Mouse (Mus musculus) liver (tissue): ENCODE measurements around the gene Lekr1.
A peak's percentile ranks its signal among the peaks of the same experiment; 100 is the strongest.
"Not testable (repeated sequence)": the region's sequence is repeated elsewhere in the genome, so short reads cannot be mapped to it uniquely, and the experiment has no call there.

Experiments used
- DNase-seq: peaks from one replicate; pipeline ENCODE4 v3.0.0-alpha.2; 2020; ENCODE audit warnings: mixed read lengths

The Lekr1 gene

DNA sequence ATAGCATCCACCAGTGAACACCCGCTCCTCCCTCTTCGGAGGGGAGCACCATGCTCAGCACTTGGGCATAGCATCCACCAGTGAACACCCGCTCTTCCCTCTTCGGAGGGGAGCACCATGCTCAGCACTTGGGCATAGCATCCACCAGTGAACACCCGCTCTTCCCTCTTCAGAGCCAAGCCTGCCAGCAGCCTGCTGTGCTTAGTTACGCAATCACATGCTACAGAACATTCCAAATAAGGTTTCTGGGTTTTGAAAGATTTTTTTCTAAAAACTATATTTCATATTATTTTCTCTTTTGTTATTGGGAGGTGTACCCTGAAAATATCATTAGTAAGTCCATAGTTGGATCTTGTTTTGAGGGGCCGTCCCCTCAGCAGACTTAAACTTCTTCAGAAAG lies 103.6 kb downstream of the Lekr1 start:
- not testable (repeated sequence) for DNase-seq

DNA sequence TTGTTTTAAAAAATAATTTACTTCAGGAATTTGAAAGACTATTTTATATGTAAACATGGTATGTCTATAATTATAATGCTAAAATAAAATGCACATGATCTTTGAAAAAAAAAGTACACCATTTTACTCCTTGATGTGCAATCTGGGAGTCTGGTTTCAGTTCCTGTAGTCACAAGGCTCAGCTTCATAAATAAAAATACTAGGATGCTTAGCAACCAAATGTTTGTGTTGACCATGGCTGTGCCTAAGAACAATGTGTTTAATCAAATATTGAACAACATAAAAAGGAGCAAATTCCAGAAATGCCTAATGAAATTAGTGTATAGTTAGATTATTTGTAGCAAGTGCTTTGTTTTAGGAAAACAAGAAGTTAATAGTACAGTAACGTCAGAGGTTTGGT lies 107.9 kb downstream of the Lekr1 start:
- no peak for DNase-seq

DNA sequence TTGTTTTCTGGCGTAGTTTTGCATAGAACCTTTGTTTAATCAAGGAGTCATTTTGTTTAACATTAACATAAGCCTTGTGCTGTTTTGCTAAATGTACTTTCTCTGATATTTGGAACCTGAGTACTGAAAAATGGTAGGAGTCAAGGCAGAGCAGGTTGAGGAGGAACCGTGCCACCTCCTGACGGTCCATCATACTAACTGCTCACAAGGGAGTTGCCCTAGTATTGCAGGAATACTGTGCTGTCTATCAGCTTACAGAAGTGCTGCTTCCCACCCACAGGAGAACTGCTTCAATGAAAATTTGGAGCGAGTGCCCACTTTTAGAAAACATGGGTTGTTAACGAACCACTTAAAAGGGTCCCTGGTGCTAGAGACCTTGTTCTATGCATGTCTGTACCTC lies 109.1 kb downstream of the Lekr1 start:
- DNase-seq: no peak

DNA sequence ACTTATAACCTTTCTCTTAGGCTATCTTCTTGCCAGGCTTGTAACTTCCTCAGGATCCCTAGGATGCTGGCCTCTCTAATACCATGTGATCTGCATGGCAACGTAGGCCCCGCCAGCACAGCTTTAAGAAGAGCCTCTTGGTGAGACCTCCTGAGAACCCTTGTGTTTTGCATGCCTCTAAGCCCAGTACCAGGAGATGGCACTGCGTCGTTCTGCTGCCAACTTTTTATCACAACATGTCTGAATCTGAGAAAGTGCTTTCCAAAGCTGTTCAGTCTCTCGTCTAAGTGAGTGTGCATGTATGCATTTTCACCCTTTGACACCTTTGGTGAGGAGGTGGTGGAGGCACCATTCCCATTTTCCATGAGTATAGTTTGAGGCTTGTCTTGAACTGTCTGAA lies 116.2 kb downstream of the Lekr1 start:
- DNase-seq: no peak

DNA sequence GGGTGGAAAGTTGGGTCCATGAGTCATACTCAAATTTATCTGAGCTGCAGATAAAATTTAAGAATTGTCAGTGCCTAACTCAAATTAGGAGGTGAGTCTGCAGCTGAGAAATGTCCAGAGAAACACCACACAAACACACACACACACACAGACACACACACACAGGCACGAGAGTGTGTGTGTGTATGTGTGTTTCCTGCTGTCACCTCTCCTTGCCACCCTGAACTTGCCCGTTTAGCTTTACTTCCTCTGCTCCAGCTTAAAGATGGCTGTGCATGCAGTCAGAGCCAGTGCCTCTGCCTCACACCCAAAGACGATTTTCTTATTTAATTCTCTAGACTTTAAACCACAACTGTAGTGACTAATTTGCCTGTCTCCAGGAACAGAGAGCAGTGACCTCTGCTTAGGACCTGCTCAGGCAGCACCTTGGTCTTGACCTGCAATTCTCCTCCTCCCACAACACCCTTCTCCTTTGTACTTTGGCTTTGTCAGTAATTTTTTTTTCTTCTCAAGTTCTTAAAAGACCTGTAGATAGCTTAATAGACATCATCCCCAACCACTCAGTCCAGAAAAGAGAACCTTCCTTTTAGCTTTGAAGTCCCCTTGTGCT lies 124.2 kb downstream of the Lekr1 start:
- DNase-seq: no peak

DNA sequence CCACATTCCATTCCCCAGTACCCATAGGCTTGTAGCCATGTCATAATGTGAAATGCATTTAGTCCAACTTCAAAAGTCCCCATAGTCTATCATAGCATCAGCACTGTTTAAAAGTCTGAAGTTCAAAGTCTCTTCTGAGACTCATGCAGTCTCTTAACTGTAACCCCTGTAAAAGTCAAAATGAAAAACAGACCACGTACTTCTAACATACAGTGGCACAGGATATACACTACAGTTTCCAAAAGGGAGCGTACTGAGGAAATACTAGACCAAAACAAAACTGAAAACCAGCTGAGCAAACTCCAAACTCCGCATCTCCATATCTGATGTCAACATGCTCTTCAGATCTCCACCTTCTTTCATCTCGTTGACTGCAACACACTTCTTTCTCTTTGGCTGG lies 127.5 kb downstream of the Lekr1 start:
- DNase-seq: no peak

DNA sequence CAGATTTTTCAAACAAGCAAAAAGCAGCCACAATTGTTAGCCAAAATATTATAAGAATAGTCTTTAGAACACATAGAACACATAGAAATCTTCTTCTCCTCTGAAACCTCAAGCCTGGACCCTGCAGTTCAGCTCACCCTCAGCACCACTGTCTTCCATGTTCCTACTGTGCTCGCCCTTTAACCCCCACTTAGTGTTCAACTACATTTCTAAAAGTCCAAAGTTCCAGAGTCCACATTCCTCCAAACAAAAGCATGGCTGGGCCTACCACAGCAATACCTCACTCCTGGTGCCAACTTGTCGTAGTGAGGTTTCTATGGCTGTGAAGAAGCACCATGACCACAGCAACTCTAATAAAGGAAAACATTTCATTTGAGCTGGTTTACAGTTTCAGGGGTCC lies 128.7 kb downstream of the Lekr1 start:
- no peak for DNase-seq

DNA sequence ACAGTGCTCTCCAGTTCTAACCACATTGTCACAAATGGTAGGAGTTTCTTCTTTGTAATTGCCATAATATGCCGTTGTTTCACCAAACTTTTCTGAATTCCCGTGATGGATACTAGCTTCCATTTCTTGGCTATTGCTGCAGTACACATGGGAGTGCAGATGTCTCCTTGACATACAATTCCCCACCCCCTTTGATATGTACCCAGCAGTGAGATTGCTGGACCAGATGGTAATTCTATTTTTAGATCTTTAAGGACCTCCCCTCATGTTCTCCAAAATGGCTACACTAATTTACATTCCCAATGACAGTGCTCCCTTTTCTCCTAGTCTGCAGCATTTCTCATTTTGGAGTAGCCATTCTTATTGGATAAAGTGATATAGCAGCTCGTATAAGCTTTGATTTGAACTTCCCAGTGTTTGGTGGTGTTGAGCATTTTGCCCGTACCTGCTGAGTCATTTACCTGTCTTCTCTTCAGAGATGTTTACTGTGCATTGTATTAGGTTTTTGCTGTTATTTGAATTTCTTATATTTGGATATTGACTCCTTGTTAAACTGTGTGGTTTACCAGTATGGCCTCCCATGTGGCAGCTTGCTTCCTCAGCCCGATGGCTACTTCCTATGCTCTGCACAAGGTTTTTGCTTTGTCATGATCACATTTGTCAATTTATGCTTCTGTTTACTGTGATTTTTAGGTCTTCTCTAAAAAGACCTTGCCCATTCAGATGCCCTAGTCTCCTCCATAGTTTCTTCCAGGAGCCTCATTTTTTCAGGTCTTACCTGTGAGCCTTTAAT lies 131.5 kb downstream of the Lekr1 start:
- no peak for DNase-seq

DNA sequence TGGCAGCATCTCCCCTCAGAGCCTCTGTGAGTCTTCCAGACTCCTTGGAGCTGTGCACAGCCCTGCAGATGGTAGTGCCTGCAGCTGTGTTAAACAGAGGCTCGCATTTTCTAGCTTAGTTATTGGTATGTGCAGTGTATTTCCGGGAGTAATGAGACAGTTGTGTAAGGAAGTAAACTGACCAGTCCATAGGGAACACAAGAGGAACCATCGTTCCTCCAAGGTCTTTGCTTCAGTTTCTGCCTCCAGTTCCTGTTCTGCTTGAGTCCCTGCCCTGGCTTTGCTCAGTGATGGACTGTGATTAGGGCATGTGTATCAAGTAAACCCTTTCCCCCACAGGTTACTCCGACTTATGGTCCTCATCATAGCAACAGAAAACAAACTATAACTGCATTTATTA lies 134.9 kb downstream of the Lekr1 start:
- DNase-seq: no peak

DNA sequence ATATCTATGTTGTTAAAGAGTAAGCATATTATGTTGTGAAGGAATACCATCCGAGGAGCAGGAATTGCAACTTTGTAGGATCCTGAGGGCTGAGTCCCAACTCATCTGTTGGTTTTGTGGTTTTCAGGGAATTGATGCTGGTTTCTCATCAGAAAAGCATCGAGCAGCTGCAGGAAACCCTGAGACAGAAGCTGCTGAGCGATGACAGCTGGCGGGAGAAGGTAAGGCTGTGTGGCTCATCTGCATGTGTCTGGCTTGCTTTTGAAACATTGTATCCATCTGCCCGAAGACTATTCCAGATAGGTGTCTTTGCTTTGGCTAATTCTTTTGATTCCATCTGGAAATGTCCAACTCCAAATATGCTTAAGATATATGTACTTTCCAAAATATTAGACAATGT lies 136.2 kb downstream of the Lekr1 start:
- no peak for DNase-seq

DNA sequence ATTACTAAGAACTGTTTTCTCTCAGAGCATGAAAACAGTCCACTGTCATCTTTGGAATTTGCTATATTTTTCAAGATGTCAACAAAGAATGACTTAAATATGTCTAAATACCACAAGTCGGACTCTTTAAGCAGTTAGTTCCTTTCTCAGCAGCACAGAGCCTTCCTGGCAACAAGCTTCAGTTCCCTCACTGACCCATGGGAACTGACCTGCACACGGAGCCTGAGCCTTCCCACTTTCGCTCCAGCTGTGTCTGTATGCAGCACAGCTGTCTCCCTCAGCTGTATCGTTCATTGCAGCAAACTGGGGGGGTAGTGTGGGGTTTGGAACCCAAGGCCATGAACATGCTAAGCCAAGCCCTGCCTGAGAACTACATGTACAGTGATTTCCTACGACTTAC lies 136.8 kb downstream of the Lekr1 start:
- no peak for DNase-seq

DNA sequence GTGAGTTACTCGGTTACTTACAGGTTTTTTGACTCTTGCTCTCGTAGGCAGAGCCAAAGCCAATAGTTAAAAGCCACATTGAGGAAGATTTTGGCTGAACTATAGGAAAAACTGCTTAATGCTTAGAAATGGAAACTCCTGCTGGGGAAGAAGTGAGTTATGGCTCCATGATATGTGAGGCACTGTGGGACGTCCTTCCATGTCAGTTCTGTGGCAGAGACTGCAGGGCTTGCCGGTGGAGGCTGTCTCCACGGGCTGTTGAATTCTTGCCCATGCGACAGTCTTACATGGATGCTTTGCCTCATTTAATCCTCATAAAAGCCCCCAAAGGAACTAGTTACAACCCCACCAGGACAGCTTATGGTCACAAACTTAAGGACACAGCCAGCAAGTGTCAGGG lies 148.9 kb downstream of the Lekr1 start:
- no peak for DNase-seq

DNA sequence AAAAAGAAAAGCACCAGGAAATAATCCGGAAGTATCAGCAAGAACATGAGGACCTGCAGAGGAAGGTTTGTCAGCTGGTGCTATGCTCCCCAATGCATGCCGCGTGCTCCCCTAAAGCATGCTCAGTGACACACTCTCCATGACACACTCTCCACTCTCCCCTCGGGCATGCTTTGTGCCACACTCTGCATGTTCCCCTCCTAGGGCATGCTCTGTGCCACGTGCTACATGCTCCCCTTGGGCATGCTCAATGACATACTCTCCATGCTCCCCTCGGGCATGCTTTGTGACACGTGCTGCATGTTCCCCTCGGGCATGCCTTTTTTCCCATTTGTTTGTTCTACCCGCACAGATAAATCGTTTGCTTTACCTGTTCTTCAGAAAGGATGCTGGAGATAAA lies 150.0 kb downstream of the Lekr1 start:
- DNase-seq: no peak

DNA sequence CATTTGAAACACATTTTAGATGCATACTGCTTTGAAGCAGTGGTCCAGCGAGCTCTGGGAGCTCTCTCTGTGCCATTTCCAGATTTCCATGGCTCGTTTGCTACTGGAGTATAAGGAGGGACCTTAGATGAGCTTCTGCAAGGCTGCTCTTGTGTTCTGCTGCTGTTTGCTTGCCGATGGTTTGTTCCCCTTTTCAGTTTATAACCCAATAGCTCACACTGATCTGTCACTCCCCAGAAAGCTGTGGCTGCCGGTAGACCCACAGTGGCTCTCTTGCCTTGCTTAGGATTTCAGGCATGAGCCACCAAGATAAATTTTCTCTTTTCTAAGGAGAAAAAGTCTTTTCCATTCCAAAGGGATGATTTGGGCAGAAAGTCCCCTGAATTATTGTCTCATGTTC lies 152.6 kb downstream of the Lekr1 start:
- no peak for DNase-seq

DNA sequence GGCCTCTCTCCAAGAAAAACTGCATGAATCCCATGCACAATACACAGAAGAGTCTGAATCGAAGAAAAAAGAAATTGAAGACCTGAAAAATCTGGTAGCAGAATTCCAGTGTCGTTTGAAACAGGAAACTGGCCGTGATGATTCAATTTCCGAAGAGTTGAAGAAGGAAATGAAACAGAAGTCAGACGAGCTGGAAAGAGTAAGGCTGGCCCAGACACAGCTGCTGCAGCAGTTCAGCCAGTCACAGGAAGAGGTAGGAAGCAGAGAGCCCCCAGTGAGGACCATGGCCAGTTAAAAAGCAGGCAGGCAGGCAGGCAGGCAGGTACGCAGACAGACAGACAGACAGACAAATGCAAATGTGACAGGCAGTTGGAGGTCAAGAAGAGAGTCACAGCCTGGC lies 153.8 kb downstream of the Lekr1 start:
- no peak for DNase-seq

DNA sequence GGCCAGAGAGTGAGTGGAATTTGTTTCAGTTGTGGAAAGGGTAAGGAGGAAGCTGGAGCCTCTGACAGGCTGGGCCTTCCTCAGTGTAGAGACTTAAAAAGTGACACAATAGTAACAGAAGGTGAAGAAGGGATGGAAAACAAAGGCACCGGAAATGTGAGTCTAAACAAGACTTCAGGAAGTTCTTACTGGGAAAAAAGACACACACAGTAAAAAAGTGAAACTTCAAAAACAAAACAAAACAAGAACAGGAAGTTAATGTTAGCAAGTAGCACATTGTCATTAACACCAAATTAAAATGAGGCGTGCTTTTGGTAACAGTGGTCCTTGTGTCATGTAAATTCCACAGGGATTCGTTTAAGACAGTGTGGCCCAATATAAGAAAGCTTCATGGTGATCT lies 158.9 kb downstream of the Lekr1 start:
- no peak for DNase-seq

DNA sequence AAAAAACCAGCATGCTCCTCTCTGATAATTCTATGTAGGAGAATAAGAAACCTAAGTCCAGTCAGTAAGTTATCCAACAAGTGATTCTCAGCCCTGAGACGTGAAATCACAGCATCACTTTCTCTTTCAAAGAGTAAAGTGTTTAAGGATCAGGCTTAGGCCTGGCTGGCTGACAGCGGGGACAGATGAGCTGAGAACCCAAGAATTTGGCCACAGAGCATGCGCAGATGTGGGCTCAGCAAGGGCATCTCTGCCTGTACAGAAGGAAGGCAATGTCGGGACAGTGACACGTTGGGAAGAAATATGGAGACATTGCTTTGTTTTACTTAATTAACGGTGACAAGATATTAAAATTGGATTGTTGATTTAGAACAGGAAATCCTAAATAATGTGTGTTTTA lies 160.7 kb downstream of the Lekr1 start:
- no peak for DNase-seq

DNA sequence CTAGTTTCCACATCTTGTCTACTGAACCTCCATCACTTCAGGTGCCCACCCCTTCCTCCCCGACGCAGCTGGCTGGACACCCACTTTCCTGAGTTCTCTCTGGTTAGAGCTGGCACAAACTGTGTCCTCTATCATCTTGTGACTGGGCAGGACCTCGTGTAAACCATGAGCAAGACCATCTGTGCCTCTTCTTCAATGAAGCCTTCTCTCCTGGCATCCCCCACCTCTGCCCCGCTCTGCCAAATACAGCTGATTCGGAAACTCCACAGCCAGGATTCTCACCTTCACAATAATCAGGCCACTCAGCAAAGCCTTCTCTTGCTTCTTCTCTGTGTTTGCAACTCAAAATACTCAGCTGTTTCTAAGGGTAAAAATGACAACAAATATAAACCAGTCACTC lies 161.4 kb downstream of the Lekr1 start:
- DNase-seq: no peak

DNA sequence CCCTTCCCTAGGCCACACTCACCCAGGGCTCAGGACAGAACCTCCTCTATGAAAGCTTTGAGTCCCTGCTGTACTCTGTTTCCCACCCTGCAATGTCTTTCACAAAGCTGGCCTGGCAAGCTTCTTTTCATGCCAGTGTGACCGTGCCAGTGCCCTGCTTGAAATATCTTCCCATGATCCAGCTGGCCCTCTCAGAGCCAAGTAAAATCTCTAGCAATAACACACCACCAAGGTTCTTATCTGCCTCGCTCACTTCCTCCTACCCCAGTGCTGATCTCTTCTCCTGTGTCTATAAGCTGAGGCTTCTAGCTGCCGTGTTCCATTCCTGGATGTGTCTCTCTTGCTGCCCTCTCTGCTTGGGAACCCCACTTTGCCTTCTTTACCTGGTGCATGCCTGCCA lies 162.0 kb downstream of the Lekr1 start:
- DNase-seq: no peak

DNA sequence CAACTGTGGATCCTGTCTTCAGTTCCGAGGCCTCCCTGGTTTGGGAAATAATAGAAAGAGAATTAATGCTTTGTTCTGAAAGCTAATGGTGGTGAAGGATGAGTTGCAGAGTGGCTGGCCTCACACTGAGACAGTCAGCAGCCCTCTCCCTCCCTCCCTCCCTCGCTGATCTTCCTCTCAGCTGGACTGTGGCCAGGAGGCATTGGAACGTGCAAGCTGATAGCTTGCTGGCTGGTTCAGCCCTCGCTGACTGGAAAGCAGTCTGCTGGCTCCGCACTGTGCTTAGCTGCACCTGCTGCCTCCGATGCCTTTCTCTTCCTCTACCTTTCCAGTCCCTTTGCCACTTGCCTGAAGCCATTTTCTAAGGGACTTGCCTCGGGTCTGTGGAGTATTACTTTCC lies 163.2 kb downstream of the Lekr1 start:
- DNase-seq: peak; percentile 53

DNA sequence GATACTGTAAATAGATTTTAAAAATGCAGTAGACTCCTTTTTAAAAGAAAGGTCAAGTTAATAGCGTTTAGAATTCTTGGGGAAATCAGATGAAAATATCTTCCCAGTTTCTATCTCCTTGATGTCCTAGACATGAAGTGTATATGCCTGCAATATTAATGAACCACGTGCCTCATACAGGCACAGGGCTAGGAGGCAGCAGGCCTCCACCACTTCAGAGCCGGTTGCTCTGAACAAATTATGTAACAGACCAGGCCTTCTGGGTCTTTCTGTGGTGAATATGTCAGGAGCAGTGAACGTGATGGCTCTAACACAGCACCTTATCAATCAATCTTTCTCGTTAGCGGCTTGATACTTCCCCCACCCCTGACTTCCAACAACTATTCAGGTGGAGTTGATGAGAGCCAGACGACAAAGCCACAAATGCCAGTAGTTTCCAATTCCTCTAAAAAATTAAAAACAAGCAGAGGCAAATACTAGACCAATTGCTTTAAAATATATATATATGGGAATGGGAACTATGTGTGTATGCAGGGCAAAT lies 164.0 kb downstream of the Lekr1 start:
- DNase-seq: no peak

DNA sequence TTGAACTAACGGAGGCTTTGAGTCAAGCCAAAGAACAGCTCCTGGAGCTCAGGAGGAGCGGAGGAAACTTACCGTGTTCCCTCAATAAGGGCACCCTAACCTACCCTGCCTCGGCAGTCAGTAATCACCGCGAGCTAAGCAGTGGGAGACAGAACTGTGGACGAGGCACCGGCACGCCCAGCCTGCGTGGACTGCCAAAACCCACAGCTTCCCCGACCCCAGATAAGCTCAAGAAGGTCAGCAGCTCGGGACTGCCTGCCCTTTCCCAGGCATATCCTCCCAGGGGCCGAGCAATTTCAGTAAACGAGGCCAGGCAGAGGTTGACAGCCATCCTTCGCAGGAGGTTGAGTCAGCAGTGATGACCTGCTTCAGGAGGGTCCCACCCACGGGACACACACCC lies 164.8 kb downstream of the Lekr1 start:
- DNase-seq: no peak

DNA sequence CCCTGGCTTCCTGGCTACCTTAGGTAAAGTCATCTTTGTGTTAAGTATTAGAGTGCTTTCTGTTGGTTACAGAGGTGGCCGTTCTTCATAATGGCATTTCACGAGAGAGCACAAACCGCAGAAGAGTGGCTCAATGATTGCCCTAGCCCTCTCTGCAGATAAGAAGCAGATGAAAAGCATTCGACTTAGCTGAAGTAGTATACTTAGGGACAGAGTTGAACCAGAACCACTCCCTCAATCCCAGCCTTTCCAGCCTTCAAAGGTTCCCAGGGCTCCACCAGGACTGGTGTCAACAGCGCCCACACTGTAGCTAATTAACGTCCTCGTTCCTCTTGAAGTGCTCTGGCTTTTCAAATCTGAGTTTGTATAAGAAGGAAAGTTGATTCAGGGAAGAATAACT lies 166.4 kb downstream of the Lekr1 start:
- no peak for DNase-seq

DNA sequence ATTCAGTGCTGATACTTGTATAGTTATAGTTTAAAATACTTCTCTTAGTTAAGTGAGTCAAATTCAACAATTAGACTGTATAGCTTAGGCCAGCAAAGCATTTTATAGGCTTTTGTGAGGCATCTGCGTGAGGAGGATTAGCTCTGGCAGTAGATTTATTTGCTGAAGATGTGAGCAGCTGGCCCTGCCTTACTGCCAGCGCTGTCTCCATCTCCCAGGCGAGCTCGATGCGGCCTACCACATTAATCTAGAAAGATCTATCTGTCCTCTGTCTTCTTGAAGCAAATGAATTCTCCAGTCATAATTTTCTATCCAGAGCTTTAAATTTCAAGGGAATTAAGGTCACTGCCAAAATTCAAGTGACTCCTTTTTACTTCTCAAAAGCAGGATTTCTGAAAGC lies 170.4 kb downstream of the Lekr1 start:
- no peak for DNase-seq

DNA sequence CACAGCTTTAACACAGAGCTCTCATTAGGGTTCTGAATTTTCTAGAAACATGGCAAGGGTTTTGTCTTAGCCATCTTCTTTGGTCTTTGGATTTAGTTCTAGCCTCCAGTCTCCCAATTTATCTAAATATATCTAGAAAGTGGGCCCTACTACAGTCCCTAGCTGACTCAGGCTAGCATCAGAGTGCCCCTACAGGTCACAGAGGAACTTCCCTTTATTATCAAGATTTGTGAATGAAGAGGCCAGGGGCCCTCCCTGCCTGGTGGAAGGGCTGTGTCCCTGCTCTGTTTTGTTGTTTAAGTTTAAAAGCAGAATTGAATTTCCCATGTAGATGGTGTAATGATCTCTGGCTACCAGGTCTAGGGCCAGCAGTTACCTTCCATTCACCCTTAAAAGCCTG lies 173.6 kb downstream of the Lekr1 start:
- DNase-seq: no peak
